Mouse (Mus musculus) cerebellum, adult 18-20 months (tissue): ENCODE results near the gene Phex.
A peak's percentile ranks its signal among the peaks of the same experiment; 100 is the strongest.

ENCODE experiments used
- DNase-seq, 2 experiments: peaks; one replicate each; pipeline ENCODE4 v3.0.0; 2021

Gene Phex

GRCm38 (mm10) chrX:157306796-157307405, 108.2 kb downstream of the Phex start:
- peak; percentile 57 to 63 for DNase-seq

DNA sequence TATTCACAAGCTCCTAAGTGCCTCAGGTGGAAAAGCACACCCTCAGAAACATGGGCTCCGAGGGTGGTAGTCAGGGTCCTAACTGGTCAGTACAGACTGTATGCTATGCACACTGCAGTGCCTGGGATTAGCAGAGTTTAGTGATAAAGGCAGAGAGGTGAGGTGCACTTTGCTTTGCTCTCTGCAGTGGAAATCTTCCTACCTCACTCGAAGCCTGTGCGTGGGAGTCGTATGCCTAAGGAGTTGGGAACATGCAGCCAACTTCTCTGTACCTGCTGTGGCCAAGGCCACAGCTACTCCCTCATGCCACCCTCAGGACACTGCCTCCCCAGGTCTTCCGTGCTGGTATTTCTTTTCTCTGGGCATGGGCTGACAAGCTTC, 109.3 kb downstream of the Phex start:
- peak in 1 of 2 experiments; percentile 40 for DNase-seq

DNA sequence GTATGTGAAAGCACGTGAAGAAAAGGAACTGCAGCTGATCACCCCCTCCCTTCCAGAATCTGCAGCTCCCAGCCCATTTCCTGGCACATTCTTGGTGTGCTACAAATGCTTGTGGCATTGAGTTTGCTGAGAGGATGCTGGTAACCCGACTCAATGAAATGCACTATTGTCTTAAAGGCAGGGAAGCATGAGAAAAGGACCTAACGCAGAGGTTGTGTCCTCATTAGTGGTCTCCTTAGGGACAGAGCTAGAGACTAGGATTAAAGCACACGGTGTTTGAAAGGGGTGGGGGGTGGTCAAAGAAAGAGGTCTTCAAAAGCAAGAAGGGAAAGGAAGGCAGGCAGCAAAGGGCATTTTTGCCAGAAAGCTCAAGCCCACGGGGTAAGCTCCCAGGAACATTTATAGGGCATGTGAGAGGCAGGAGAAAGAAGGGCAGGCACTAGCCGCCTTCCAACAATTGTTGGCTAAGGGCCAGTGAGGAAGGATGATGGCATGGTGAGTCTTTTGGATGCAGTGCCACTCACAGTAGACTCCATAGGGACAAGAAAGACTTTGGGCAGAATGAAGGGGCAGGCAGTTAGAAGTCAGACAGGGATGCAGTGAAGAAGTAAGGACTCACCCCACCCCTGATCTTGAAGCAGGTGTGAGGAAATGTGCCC, 109.8 kb downstream of the Phex start:
- DNase-seq = peak; percentile 58 to 66

GRCm38 (mm10) chrX:157292411-157292810, 122.7 kb downstream of the Phex start:
- no peak for DNase-seq

DNA sequence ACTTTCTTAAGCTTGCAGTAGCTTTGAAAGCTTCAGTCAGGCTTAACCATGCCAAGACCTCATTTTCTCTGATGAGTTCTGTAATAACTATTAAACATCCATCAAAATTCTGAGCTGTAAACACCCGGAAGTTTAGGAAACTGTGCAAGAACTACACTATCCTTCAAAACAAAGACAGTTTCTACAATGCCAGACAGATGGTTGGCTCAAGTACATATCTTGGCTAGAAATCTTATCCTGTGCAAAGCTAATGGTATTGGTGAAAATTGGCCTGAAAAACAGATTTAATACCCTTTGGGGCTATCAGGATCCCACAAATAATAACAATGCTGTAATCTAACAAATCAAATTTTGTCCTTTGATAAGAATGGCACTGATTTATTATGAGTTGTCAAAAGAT, 138.5 kb downstream of the Phex start:
- no peak for DNase-seq

DNA sequence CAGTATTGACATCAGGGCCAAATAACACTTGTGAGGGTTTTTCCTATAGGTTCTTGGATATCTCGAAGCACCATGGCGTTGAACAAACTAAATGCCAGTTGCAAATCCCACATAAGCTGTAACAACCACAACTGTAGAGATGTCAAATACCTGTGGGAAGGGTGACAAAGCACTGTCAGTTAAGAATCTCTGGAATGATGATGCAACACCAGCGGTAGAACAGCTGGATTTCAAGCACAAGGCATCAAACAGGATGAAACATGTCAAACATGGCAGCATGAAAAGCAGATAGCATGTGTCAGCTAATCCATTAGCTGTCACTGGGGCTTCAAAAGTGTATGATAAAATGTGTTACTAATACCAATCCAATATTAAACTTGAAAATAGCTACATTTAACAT, 141.8 kb downstream of the Phex start:
- no peak for DNase-seq

DNA sequence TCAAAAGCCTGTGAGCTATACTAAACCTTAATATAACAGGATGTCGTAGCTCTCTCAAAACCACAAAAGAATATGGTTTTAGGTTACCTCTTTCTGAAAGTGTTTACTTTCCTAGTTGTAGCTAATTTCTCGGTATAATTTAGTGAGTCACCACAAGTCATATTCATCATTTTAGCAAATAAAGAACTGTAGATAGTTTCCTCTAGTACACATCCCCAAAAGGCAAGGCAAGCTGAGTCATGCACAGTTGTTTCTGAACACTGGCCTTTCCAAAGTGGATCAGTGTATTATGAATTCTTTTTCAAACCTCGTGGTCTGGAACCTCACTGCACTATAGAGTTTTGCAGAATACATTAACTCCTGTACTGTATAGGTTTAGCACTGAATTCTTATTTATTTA, 143.5 kb downstream of the Phex start:
- no peak for DNase-seq

- DNase-seq = no peak
Observed at GRCm38 (mm10) chrX:157269726-157270305, 145.3 kb downstream of the Phex start.

GRCm38 (mm10) chrX:157268141-157268540, 147.0 kb downstream of the Phex start:
- no peak for DNase-seq

DNA sequence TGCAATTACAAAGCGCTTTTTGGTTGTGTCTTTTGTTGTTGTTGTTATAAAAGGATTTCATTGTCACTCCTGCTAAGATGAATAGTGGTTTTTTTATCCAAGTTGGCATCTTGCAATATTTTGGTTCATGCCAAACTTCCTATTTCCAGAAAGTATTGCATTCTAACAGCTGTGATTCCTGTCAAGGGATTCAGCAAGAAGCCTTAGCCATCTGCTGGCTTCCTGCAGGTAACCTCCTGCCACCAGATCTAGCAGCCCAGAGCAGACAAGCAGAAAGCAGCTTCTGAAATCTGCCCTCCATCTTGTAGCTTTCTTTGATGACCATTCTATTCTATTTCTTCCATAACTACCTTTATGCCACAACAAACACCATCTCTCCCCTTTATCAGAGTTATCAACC, 212.4 kb downstream of the Phex start:
- DNase-seq = peak; percentile 56 to 69

- peak; percentile 53 to 67 for DNase-seq
Observed at GRCm38 (mm10) chrX:157184167-157184566, 230.9 kb downstream of the Phex start.

GRCm38 (mm10) chrX:157180845-157181244, 234.3 kb downstream of the Phex start:
- DNase-seq = no peak

- no peak for DNase-seq
Observed at GRCm38 (mm10) chrX:157164142-157164541, 251.0 kb downstream of the Phex start.

DNA sequence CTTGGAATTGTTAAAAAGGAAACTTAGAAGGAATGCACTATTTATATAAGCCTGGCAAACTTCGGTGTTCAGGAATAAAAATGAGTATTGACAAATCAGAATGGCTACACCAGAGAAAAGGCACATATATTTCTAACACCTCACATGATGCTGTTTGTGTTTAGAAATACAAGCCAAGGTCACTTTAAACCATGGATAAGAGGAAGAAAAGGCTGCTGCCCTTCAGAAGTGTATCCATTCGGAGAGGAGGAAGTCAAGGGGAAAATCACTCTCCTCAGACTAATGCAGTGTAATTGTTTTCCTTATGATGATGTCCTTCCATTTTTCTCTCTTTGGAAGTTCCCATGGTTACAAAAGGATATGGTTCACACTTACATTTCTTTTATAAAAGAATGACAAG, 251.7 kb downstream of the Phex start:
- DNase-seq = no peak

GRCm38 (mm10) chrX:157144675-157145074, 270.4 kb downstream of the Phex start:
- DNase-seq = peak; percentile 11 to 17

DNA sequence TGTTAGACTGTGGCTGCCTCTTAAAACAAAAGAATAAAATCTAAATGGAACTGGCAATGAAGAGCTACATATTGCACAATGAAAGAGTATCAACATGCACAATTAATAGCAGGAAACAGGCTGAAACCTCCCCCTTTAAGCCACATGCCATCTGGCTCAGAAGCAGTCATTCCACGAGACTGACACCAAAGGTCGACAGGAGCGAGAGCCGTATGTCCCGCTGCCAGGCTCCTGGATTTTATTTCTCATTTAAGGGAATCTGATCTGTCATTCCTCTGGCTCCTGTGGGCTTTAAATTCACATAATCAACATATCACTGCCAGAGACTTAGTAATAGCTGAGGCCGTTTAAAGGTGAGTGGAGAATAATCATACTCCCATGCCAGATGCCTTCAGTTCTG, 275.5 kb downstream of the Phex start:
- peak; percentile 30 to 58 for DNase-seq
